Mouse (Mus musculus) embryo, embryonic 11 days (tissue): ENCODE results near the gene Mrpl43.

ENCODE experiments used
- DNase-seq: peaks from one replicate; pipeline ENCODE4 v3.0.0-alpha.2; 2015

Mrpl43 gene

GRCm38 (mm10) chr19:44968329-44968728 is 37.9 kb downstream of the Mrpl43 start:
- no peak for DNase-seq

- DNase-seq, result no peak
Measured at GRCm38 (mm10) chr19:44965978-44966377, 40.3 kb downstream of the Mrpl43 start.

- DNase-seq, result no peak
Measured at GRCm38 (mm10) chr19:44959633-44960032, 46.6 kb downstream of the Mrpl43 start.
